Mouse (Mus musculus) heart, adult 2 months (tissue): Measurements from ENCODE around the gene Gm20388.

Source experiments
- CTCF ChIP-seq: fragments of 200-600 bp; IDR thresholded peaks from 2 replicates; pipeline ENCODE4 v1.8.1; 2022; ENCODE audit warnings: antibody characterized with exemption, mild to moderate bottlenecking, moderate library complexity
- EP300 ChIP-seq: fragments of 200-500 bp; IDR thresholded peaks from 2 replicates; pipeline ENCODE4 v1.6.1; 2011; ENCODE audit warnings: low read depth, low read length, control low read depth; ENCODE audit not compliant: insufficient read depth
- POLR2A ChIP-seq: fragments of 200-500 bp; IDR thresholded peaks from 2 replicates; pipeline ENCODE4 v1.6.1; 2011; ENCODE audit warnings: mild to moderate bottlenecking, low read depth, low read length, control low read depth; ENCODE audit not compliant: insufficient read depth

- no peak for TF ChIP-seq CTCF
- no peak for TF ChIP-seq EP300
- TF ChIP-seq POLR2A, result no peak
Measured at GRCm38 (mm10) chr8:122935118-122935517, 3024.5 kb downstream of the Gm20388 start.
